Mouse (Mus musculus): ENCODE measurements at regions not wholly inside any gene's neighbourhood (a gene's known extent, or its start where the extent isn't known, plus 50 kb on each side); places are given as distances from the start of the nearest gene placed in this dataset.

- H3K4me1 ChIP-seq, result no peaks in the 10 kb centered on the region
- no peak for ATAC-seq
- H3K36me3 ChIP-seq, result no peaks in the 10 kb centered on the region
- H3K27ac ChIP-seq, result no peak overlapping the region
- H3K4me2 ChIP-seq, result no peak overlapping the region
- no peak overlapping the region for H3K9ac ChIP-seq
- WGBS (ENCODE audit: insufficient replicate concordance), result 55% methylated on average over 1 of the region's 1 CpGs
- H3K4me3 ChIP-seq, result no peak overlapping the region
- no peaks in the 10 kb centered on the region for H3K9me3 ChIP-seq (replicated peaks)
- no peaks in the 10 kb centered on the region for H3K27me3 ChIP-seq (replicated peaks)
Observed at GRCm38 (mm10) chr19:15502985-15503354, 444.2 kb downstream of the Psat1 start.

GRCm38 (mm10) chr19:15502315-15502984 lies 444.7 kb downstream of the Psat1 start:
- Histone ChIP-seq H3K27me3 (replicated peaks) (no peaks in the 10 kb centered on the region), H3K9ac (no peak overlapping the region), H3K27ac (no peak overlapping the region), H3K4me1 (no peaks in the 10 kb centered on the region), H3K9me3 (replicated peaks) (no peaks in the 10 kb centered on the region), H3K4me2 (no peak overlapping the region), H3K4me3 (no peak overlapping the region), H3K36me3 (no peaks in the 10 kb centered on the region)
- ATAC-seq, result no peak
- 73% methylated on average over 9 of the region's 9 CpGs for WGBS (ENCODE audit: insufficient replicate concordance)

GRCm38 (mm10) chr19:15495532-15495931 lies 451.6 kb downstream of the Psat1 start:
- no peaks in the 10 kb centered on the region for H3K4me1 ChIP-seq
- H3K9me3 ChIP-seq (replicated peaks), result no peaks in the 10 kb centered on the region
- 62% methylated on average over 1 of the region's 1 CpGs for WGBS (ENCODE audit: insufficient replicate concordance)
- no peak overlapping the region for H3K4me2 ChIP-seq
- H3K27me3 ChIP-seq (replicated peaks), result no peaks in the 10 kb centered on the region
- no peak overlapping the region for H3K4me3 ChIP-seq
- no peak overlapping the region for H3K9ac ChIP-seq
- H3K36me3 ChIP-seq, result no peaks in the 10 kb centered on the region
- H3K27ac ChIP-seq, result no peak overlapping the region
- ATAC-seq, result no peak

GRCm38 (mm10) chr19:15487576-15487975 lies 459.6 kb downstream of the Psat1 start:
- ATAC-seq, result no peak
- no peaks in the 10 kb centered on the region for H3K27me3 ChIP-seq (replicated peaks)

GRCm38 (mm10) chr19:15481605-15482004 lies 465.5 kb downstream of the Psat1 start:
- H3K9me3 ChIP-seq (replicated peaks), result no peaks in the 10 kb centered on the region
- H3K9ac ChIP-seq, result no peak overlapping the region
- no peaks in the 10 kb centered on the region for H3K36me3 ChIP-seq
- no peak overlapping the region for H3K4me2 ChIP-seq
- no peak overlapping the region for H3K27ac ChIP-seq
- 42% methylated on average over 8 of the region's 8 CpGs for WGBS (ENCODE audit: insufficient replicate concordance)
- no peaks in the 10 kb centered on the region for H3K4me1 ChIP-seq
- H3K4me3 ChIP-seq, result no peak overlapping the region
- H3K27me3 ChIP-seq (replicated peaks), result no peaks in the 10 kb centered on the region
- ATAC-seq, result no peak

More at GRCm38 (mm10) chr19:15487576-15487975, 459.6 kb downstream of the Psat1 start:
- no peak overlapping the region for H3K4me3 ChIP-seq
- no peaks in the 10 kb centered on the region for H3K9me3 ChIP-seq (replicated peaks)
- no peaks in the 10 kb centered on the region for H3K4me1 ChIP-seq
- H3K9ac ChIP-seq, result no peak overlapping the region
- H3K4me2 ChIP-seq, result no peak overlapping the region
- no peaks in the 10 kb centered on the region for H3K36me3 ChIP-seq
- H3K27ac ChIP-seq, result no peak overlapping the region
- WGBS (ENCODE audit: insufficient replicate concordance), result 79% methylated on average over 5 of the region's 5 CpGs

- H3K9ac ChIP-seq, result no peak overlapping the region
- H3K4me2 ChIP-seq, result no peak overlapping the region
- H3K27ac ChIP-seq, result no peak overlapping the region
- no peaks in the 10 kb centered on the region for H3K27me3 ChIP-seq (replicated peaks)
- no peak for ATAC-seq
- no peak overlapping the region for H3K4me3 ChIP-seq
- H3K4me1 ChIP-seq, result no peaks in the 10 kb centered on the region
- WGBS (ENCODE audit: insufficient replicate concordance), result 78% methylated on average over 10 of the region's 10 CpGs
- no peaks in the 10 kb centered on the region for H3K36me3 ChIP-seq
- no peaks in the 10 kb centered on the region for H3K9me3 ChIP-seq (replicated peaks)
Observed at GRCm38 (mm10) chr19:15469541-15469940, 477.6 kb downstream of the Psat1 start.

GRCm38 (mm10) chr19:15466713-15467112 lies 480.4 kb downstream of the Psat1 start:
- Histone ChIP-seq H3K4me3 (no peak overlapping the region), H3K4me2 (no peak overlapping the region), H3K36me3 (no peaks in the 10 kb centered on the region), H3K9ac (no peak overlapping the region), H3K4me1 (no peaks in the 10 kb centered on the region), H3K27me3 (replicated peaks) (no peaks in the 10 kb centered on the region), H3K9me3 (replicated peaks) (no peaks in the 10 kb centered on the region), H3K27ac (no peak overlapping the region)
- no peak for ATAC-seq
- WGBS (ENCODE audit: insufficient replicate concordance), result 76% methylated on average over 8 of the region's 8 CpGs

GRCm38 (mm10) chr19:15465063-15465760 lies 481.9 kb downstream of the Psat1 start:
- no peak overlapping the region for H3K4me3 ChIP-seq
- H3K9me3 ChIP-seq (replicated peaks), result no peaks in the 10 kb centered on the region
- no peak overlapping the region for H3K27ac ChIP-seq
- 59% methylated on average over 9 of the region's 9 CpGs for WGBS (ENCODE audit: insufficient replicate concordance)
- no peaks in the 10 kb centered on the region for H3K36me3 ChIP-seq
- no peak overlapping the region for H3K4me2 ChIP-seq
- no peaks in the 10 kb centered on the region for H3K27me3 ChIP-seq (replicated peaks)
- ATAC-seq, result no peak
- no peak overlapping the region for H3K9ac ChIP-seq
- no peaks in the 10 kb centered on the region for H3K4me1 ChIP-seq

- H3K27me3 ChIP-seq (replicated peaks), result no peaks in the 10 kb centered on the region
- ATAC-seq, result no peak
Observed at GRCm38 (mm10) chr19:15457793-15458192, 489.3 kb downstream of the Psat1 start.

GRCm38 (mm10) chr19:15456943-15457735 lies 490.0 kb downstream of the Psat1 start:
- H3K4me3 ChIP-seq, result no peak overlapping the region
- no peaks in the 10 kb centered on the region for H3K9me3 ChIP-seq (replicated peaks)
- no peaks in the 10 kb centered on the region for H3K27me3 ChIP-seq (replicated peaks)
- no peak overlapping the region for H3K27ac ChIP-seq
- WGBS (ENCODE audit: insufficient replicate concordance), result 40% methylated on average over 9 of the region's 9 CpGs
- no peaks in the 10 kb centered on the region for H3K36me3 ChIP-seq
- H3K4me2 ChIP-seq, result no peak overlapping the region
- no peaks in the 10 kb centered on the region for H3K4me1 ChIP-seq
- no peak overlapping the region for H3K9ac ChIP-seq
- ATAC-seq, result no peak

More at GRCm38 (mm10) chr19:15457793-15458192, 489.3 kb downstream of the Psat1 start:
- Histone ChIP-seq H3K27ac (no peak overlapping the region), H3K4me3 (no peak overlapping the region), H3K9ac (no peak overlapping the region), H3K9me3 (replicated peaks) (no peaks in the 10 kb centered on the region), H3K4me1 (no peaks in the 10 kb centered on the region), H3K36me3 (no peaks in the 10 kb centered on the region), H3K4me2 (no peak overlapping the region)
- WGBS (ENCODE audit: insufficient replicate concordance), result 56% methylated on average over 4 of the region's 4 CpGs

GRCm38 (mm10) chr19:15448989-15449388 lies 498.1 kb downstream of the Psat1 start:
- no peak overlapping the region for H3K9ac ChIP-seq
- ATAC-seq, result no peak
- no peak overlapping the region for H3K4me3 ChIP-seq
- H3K27me3 ChIP-seq (replicated peaks), result no peaks in the 10 kb centered on the region
- no peaks in the 10 kb centered on the region for H3K36me3 ChIP-seq
- no peaks in the 10 kb centered on the region for H3K4me1 ChIP-seq
- 47% methylated on average over 5 of the region's 5 CpGs for WGBS (ENCODE audit: insufficient replicate concordance)
- no peak overlapping the region for H3K4me2 ChIP-seq
- no peaks in the 10 kb centered on the region for H3K9me3 ChIP-seq (replicated peaks)
- no peak overlapping the region for H3K27ac ChIP-seq

- H3K4me3 ChIP-seq, result no peak overlapping the region
- 75% methylated on average over 5 of the region's 5 CpGs for WGBS (ENCODE audit: insufficient replicate concordance)
- no peak overlapping the region for H3K4me2 ChIP-seq
- no peaks in the 10 kb centered on the region for H3K4me1 ChIP-seq
- no peaks in the 10 kb centered on the region for H3K36me3 ChIP-seq
- no peak overlapping the region for H3K9ac ChIP-seq
- no peak for ATAC-seq
- no peaks in the 10 kb centered on the region for H3K9me3 ChIP-seq (replicated peaks)
- H3K27me3 ChIP-seq (replicated peaks), result no peaks in the 10 kb centered on the region
- no peak overlapping the region for H3K27ac ChIP-seq
Observed at GRCm38 (mm10) chr19:15431798-15432197, 515.3 kb downstream of the Psat1 start.

Data from liver, embryonic 12.5 days (tissue).